Mouse (Mus musculus): ENCODE data around the gene Ddx46.
"Not testable (repeated sequence)": the region's sequence is repeated elsewhere in the genome, so short reads cannot be mapped to it uniquely, and the experiment has no call there.

Ddx46 gene

DNA sequence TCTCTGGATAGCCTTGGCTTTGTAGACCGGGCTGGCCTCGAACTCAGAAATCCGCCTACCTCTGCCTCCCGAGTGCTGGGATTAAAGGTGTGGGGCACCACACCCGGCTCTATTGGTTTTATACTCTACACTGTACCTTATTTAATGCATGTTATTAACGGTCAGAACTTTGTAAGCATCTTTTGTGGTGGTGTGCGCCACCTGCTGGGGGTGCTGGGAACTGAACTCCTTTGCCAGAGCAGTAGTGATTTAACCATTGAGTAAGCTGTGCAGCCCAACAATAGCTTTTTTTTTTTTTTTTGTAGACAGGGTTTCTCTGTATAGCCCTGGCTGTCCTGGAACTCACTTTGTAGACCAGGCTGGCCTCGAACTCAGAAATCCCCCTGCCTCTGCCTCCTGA is 5.7 kb downstream of the Ddx46 start:
- DNase-seq = peak; percentile 78

DNA sequence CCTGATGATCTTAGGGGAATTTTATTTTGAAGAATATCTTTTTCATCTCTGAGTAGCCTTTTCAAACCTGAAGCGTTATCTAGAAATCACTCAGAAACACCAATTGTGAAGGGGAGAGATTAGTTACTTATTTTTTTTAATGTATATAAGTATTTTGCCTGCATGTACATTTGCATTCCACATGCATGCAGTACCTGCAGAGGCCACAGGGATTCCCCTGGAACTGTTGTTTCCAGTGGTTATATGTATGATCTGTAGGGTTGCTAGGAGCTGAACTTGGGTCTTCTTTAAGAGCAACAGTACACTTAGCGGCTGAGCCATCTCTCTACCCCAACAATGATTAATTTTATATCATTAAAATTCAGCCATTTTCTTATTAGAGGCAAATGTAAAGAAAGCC is 9.7 kb downstream of the Ddx46 start:
- DNase-seq = peak; percentile 60

DNA sequence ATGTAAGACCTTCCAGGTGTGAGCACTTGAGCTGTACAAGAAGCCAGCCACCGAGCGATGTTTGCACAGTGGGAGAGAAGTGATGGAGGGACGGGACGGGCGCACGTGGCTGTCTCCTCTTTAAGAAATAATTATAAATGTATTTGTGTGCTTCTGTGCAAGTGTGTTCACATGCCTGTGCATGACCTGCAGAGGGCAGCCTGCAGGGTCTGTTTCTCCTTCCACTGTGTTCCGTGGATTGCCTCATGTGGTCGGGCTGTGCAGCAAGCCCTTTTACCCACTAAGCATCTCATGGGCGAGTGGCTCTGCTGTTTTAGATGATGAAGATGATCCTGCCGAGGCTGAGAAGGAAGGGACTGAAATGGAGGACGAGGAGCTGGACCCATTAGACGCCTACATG is 15.3 kb downstream of the Ddx46 start:
- no peak for DNase-seq

DNA sequence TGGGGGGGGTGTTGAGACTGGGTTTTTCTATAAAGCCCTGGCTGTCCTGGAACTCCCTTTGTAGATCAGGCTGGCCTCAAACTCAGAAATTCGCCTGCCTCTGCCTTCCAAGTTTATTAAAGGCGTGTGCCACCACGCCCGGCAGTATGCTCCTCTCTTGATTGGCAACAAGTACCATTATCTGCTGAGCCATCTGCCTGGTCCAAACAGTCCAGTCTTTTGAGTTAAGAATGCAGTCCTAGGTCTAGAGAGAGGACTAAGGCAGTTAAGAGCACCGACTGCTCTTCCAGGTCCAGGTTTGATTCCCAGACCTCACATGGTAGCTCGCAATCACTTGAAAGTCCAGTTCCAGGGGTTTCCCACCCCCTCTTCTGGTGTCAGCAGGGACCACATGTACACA is 16.2 kb downstream of the Ddx46 start:
- no peak for DNase-seq

DNA sequence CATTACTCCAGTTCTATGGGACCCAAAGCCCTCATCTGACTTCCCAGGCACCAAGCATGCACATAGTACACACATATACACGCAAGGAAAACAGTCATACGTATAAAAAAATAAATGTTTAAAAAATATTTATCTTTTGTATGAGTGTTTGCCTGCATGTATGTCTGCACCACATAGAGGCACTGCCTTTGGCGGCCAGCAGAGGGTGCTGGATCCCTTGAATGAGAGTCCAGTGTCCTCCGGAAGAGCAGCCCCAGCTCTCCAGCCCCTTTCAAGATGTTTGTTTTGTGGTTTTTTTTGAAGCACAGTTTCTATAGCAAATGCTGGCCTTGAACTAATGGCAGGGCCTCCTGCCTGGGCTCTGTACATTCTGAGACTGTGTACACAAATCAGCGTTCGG is 33.7 kb downstream of the Ddx46 start:
- peak; percentile 70 for DNase-seq

DNA sequence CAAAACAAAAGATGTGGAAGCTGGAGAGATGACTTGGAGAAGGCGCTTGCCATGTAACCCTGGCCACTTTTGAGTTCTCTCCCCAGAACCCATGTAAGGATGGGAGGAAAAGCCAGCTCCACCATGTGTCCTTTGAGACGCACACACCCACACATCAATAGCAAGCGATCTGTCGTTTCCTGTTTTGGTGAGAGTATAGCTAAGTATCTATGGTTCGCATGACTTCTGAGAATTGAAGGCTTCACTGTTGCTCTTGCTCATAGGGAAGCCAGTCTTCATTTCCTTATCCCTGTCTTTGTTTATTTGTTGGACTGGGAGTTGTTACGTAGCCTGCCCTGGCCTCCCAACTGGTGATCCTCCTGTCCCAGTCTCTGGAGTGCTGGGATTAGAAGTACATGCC is 37.9 kb downstream of the Ddx46 start:
- DNase-seq = no peak

DNA sequence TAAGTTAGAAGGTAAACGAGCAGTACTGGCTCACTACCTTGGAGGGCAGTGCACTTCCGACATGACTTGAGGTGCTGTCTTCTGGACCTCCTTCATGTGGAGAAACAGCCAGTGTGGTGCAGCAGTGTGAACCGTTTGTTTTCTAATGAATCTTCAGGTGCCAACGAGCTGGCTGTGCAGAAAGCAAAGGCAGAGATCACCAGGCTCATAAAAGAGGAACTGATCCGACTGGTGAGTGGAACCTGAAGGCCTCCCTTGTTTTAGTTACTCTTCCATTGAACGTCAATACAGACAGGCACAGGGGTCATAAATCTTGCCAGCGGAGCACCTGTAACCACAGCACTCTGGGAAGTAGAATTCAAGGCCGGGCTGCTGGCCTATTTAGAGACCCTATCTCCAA is 42.5 kb downstream of the Ddx46 start:
- no peak for DNase-seq

DNA sequence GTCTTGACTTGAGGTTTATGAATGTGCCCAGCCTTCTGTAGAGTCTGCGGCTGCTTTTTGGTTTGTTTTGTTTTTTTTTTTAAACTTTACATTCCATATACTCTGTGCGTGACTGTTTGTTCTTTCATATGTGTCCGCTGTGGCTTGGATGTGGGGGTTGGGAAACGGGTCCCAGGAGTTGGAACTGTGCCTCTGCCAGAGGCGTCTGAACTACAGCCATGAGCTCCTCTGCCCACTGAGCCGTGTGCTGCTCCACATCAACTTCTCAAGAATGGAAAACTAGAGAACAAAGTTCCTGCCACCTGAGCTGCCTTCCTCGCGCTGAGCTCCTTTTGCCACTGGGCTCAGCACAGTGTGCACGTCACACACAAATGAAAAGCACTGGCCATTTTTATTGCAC is 47.4 kb downstream of the Ddx46 start:
- no peak for DNase-seq

DNA sequence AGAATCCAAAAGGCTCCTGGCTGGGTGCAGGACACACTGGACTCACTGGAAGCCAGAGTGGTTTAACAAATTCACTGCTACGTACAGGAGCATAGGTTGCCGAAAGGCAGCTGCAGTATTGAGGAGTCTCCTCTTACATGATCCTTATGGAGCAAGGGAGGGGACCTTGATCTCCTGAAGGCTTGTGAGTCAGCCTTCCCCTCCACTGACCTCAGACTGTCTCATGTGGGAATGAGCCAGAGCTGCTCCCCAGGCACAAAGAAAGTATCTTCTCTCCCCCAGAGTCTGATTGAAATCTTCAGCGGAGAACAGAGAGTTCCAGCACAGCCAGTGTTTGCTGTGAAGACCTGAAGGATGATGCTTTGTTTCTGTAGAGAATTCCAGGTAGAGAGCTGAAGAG is 48.8 kb downstream of the Ddx46 start:
- DNase-seq = no peak

DNA sequence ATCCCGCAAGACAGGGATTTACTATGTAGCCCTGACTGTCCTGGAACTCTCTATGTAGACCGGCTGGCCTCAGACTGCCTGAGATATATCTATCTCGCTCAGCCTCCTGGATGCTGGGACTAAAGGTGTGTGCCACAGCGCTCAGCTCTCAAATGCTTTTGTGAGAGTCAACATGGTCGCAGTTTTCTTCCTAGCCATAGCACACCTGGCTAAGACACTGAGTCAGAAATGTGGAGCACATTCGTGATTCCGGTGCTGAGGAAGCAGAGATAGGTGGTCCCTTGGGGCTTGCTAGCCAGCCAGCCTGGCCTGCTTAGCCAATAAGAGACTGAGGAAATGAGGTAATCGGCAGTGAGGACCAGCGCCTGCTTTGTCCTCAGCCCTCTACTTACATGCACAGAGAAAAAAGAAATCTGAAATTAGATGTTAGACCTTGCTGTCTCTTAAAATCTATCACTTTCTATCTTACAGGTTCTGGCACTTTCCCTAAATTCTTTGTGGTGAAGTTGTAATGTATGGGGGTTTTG is 51.3 kb downstream of the Ddx46 start:
- no peak for DNase-seq

DNA sequence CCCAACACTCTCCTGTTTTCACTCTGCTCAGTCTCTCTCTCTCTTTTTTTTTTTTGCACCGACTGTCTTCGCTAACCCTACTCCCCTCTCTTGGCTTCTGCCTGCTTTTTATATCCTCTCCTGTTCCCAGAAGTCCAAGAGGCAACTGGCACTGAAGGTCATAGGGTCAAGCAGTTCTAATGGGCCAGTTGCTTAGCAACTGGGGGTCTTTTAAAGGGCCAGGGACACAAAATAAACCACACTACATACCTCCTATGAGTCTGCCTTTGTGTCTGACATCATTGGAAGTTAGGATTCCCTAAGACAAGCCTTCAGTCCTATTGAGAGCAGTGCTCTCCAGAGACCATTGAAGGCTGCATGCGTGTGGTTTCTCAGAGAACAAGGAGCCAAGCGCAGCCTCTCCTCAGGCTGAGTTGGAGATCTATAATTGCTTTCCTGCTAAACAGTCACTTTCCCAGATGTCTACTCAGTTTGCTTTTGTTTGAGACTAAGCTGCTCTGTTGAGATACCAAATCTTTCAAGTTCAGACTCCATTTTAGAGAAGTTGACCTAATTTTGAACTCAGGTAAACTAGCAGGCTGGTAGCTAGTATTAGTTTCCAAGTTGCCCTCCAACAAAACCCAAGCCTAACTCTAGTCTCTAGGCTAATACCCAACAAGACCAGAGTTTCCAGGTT is 53.2 kb downstream of the Ddx46 start:
- no peak for DNase-seq

DNA sequence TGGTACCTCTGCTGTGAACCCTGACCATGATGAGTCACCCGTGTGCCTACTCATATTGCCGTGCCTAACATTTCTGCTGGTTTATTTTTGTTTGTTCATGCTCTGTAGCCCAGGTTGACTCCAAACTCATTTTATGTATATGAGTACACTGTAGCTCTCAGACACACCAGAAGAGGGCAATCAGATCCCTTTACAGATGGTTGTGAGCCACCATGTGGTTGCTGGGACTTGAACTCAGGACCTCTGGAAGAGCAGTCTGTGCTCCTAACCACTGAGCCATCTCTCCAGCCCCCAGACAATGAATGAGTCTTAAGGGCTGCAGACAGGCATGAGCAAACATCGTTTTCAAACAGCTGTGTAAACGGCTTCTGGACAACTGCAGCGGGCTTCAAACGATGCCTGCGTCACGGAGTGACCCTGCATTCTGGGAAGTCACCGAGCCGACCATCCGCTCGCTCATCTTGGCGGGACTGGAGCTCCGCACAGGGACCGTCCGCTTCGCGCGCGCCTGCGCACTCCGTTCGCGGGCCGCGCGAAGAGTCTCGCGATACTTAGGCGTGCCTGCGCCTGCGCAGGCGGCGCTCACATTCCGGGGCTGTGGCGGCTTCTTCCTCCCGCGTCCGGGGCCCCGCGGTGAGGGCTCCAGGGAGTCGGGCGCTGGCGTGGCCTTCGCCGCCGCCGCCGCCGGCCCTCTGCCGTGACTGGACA is 57.9 kb downstream of the Ddx46 start, which contains the start of gene B230219D22Rik:
Gene B230219D22Rik, plus strand, starts transcription at position 590 of the 708 bp plus-strand sequence.
- DNase-seq = peak; percentile 92

DNA sequence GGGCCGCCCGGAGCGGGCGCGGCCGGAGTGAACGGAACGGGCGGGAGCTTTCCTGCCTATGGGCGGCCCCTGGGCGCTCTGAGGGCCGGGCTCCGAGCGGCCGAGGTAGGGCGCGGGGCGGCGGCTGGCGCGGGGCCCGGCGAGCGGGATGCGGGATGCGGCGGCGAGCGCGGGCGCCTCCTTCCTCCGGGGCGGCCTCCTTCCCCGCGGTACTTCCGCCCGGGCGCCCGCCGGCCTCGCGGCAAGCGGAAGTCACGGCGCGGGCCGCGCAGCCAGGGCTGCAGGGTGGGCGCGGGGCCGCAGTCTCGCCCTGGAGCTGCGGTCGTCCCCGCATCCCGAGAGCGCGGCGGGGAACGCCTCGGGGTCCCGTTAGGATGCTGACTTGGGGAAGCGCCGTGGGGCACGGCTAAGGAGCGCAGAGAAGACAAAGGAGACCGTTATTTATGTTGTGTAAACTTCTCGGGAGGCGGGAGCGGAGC is 58.5 kb downstream of the Ddx46 start:
- DNase-seq = peak; percentile 77

DNA sequence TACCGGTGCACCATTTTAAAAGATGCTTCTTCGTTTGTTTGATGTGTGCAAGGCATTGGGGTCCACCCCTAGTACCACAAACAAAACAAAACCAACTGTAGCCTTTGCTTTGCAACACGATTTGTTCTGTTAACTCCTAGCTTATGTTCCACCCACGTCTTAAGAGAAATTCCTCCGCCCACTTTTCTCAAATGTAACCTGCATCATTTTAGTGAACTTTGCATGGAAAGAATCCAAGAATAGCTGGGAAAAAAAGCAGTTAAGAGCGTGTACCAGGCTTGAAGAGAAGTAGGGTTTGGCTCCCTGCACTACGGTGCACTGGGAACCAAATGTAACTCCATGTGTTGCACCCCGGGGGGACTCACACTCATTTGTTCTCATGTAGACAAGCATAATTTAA is 59.3 kb downstream of the Ddx46 start:
- DNase-seq = peak; percentile 10

DNA sequence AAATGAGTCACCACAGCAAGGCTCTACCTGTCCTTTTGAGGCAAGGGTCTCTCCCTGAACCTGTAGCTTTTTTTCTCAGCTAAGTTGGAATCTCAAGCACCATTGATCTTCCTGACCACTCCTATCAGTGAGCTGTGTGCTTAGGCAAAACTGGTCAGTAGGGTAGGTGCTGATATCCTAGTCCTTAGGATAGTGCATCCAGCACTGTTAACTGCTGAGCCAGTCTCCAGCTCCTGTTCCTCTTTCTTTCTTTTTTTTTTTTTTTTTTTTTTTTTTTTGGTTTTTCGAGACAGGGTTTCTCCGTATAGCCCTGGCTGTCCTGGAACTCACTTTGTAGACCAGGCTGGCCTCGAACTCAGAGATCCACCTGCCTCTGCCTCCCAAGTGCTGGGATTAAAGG is 61.2 kb downstream of the Ddx46 start:
- not testable (repeated sequence) for DNase-seq

DNA sequence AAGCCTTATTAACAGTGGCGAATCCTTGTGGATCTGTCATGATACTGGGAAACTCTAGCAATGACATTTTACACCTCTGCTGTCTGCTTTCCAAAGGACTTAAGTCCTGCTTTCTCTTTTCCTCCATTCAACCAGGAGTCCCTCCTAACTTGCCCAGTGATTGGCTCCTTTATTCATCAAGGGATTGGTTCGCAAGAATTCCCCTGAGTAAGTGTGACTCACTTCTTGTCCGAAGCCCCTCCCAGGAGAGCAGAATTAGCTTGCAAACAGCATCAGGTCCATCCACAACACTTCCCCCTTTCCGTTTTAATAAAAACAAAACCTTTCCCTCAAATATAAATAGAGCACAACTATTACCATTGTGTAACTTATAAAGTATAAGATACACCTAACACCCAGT is 69.5 kb downstream of the Ddx46 start:
- DNase-seq = no peak

DNA sequence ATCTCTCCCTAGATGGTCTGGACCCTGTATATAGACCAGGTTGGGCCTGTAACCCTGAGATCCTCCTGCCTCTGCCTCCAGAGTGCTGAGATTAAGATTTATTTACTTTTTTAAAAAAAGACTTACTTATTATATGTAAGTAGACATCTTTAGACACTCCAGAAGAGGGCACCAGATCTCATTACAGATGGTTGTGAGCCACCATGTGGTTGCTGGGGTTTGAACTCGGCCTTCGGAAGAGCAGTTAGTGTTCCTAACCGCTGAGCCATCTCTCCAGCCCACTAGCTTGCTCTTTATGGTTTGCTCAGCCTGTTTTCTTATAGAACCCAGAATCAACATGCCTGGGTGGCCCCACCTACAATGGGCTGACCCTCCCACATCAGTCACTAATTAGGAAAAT is 78.0 kb downstream of the Ddx46 start:
- no peak for DNase-seq

DNA sequence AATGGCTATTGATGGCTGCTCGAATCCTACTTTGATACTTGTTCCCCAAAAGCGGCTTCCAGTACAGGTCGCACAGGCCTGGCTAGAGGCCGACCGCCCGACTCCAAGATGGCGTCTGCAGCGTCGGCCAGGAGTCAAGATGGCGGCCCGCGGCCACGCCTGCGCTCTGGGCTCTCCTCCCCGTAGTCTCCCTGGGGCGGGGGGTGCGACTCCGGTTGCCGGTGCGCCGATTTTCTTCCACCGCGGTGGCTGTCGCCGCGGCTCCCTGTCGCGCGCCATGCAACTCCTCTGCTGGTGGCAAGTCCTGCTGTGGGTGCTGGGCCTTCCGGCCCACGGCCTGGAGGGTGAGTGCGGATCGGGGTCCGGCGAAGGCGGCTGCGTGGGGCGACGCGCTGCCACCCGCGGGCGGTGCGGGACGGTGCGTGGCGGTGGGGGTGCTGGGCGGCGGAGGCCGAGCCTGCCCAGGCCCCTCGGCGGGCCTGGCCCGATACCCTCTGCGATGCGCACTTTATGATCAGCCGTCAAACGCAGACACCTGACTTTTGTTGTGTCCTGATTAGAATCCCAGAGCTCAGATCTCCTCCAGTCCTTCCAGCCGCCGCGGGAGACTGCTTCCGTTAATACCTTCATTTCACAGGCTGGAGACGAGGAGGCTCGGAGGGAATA is 79.8 kb downstream of the Ddx46 start, which contains the start of gene Txndc15:
Gene Txndc15, plus strand, starts transcription at position 150 of the 666 bp plus-strand sequence.
- peak; percentile 90 for DNase-seq

DNA sequence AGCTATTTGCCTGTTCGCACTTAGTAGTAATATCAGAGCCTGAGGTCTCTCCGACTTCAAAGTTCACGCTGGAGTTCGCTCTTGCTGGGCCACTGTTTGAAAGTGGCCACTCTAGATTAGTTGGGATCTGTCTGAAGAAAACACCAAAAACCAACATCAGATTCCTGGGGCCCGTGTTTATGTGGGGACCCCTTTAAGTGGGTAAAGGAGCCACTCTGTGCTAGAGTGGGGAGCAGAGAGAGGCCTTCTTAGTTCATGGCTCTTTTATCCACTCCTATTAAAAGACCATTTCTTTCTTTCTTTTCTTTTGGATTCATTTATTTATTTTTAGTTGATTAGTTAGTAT is 80.3 kb downstream of the Ddx46 start:
- DNase-seq = no peak

DNA sequence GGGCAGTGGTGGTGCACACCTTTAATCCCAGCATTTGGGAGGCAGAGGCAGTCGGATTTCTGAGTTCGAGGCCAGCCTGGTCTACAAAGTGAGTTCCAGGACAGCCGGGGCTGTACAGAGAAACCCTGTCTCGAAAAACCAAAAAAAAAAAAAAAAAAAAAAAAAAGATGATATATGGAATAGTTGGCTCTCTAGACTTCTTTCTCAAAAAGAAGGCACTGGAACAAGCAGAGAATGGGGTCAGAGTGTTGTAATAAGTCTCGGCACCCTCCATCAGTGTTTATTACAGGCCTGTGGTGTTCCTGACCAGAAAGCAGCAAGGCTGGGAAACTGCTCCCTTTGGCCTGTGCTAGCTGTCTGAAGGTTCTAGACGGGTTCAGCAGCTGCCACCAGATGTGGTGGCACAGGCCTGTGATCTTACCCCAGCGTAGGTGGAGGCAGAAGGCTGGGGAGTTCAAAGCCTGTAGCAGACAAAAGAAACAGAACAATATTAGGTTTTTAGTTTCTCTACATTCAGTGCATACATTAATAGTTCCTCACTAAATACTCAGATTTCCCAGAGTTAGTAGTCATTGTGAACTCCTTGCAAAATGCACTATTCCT is 81.2 kb downstream of the Ddx46 start:
- DNase-seq = peak; percentile 58

DNA sequence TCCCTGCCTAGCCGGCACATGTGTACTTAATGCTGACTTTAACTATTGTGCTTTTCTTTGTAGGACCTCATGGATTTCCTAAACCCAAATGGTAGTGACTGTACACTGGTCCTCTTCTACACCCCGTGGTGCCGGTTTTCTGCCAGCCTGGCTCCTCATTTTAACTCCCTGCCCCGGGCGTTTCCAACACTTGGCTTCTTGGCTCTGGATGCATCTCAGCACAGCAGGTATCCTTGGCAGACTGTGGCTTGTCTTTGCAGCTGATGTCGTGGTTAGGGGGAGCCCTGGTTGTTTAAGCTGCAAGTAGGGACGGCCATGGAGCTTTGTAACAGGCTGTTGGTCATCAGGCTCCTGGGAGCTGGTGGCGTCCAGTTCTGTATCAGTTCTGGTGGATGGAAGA is 86.7 kb downstream of the Ddx46 start:
- no peak for DNase-seq

DNA sequence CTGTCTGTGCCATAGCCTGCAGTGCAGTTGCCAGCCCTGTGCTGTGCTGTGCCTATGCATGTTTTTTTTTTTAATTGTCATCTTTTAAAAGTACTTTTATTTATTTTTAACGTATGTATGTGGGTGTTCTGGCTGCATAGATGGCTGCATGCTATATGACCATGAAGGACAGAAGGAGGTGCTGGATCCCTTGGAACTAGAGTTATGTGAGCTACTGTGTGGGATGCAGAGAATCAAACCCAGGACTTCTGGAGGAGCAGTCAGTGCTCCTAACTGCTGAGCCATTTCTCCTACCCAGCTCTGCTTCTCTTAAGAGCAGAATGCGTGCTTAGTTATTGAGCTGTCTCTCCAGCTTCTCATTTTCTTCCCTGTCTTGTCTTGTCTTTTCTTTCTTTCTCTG is 87.2 kb downstream of the Ddx46 start:
- no peak for DNase-seq

DNA sequence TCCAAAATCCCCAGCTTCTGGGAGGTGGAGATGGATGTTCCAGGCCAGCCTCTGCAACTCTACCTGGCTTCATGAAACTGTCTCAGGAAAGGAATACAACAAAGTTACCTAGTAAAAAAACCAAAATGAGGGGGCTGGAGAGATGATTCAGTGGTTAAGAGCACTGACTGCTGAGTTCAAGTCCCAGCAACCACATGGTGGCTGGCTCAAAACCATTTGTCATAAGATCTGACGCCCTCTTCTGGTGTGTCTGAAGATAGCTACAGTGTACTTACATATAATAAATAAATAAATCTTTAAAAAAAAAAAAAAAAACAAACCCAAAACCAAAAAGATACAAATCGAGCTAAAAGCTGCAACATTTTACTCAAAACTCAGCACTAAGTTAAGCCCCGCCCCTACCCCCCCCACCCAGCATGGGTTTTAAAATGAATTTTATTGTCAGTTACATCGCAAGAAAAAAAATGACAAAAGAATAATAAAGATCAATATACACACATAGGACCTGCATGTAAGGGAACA is 91.8 kb downstream of the Ddx46 start:
- DNase-seq = peak; percentile 29

Data from thymus, postnatal 14 days (tissue).